Mouse (Mus musculus) C2C12 (cell line): Measurements from ENCODE around the gene Angptl3.

Experiments
- CEBPB ChIP-seq: IDR thresholded peaks from one replicate; pipeline ENCODE4 v1.6.1; 2011; ENCODE audit warnings: low read depth, mild to moderate bottlenecking, control low read depth, moderate library complexity
- CTCF ChIP-seq: IDR thresholded peaks from one replicate; pipeline ENCODE4 v1.5.1; 2011; ENCODE audit not compliant: control insufficient read depth, insufficient read depth, insufficient read length
- FOSL1 ChIP-seq: IDR thresholded peaks from one replicate; pipeline ENCODE4 v1.8.0; 2011; ENCODE audit warnings: mild to moderate bottlenecking, low read length; ENCODE audit not compliant: poor library complexity, insufficient read depth, severe bottlenecking
- MAX ChIP-seq: IDR thresholded peaks from one replicate; pipeline ENCODE4 v1.6.1; 2011; ENCODE audit warnings: mild to moderate bottlenecking, control low read depth
- MYOD1 ChIP-seq: IDR thresholded peaks from one replicate; pipeline ENCODE4 v1.6.1; 2011; ENCODE audit warnings: low read depth; ENCODE audit not compliant: control insufficient read depth, insufficient read length
- MYOG ChIP-seq: IDR thresholded peaks from one replicate; pipeline ENCODE4 v1.6.1; 2011; ENCODE audit not compliant: control insufficient read depth, insufficient read length; ENCODE audit errors: extremely low read depth
- USF1 ChIP-seq: IDR thresholded peaks from one replicate; pipeline ENCODE4 v1.6.1; 2011; ENCODE audit warnings: low read depth, mild to moderate bottlenecking, control low read depth, moderate library complexity

GRCm38 (mm10) chr4:99005574-99005973, 25.2 kb upstream of the Angptl3 start:
- TF ChIP-seq CTCF (no peak), MAX (no peak), USF1 (no peak), MYOD1 (no peak), CEBPB (no peak), MYOG (no peak), FOSL1 (no peak)
